In genomic region chr12:113100448-113101076, GRCm38 (mm10) we compare ENCODE assay signal across 9 mouse cellular contexts. TPM values are rescaled to one million over a fixed set of nuclear protein-coding genes. Genes with fewer than 3 reads are reported as not detected.
DNase-seq lines count a peak whose midpoint lies in the region; ATAC-seq and TF ChIP-seq lines count a peak whose summit lies in the region.
"Had no signal": no experiment of that assay in that cellular context is flagged by ENCODE, and none has a peak within 500 bp of the region (broad histone marks: within the 10 kb centered on the region; RNA-seq: fewer than 3 reads in every experiment).

No protein-coding gene starts in this region.

- H3K4me3 ChIP-seq in liver, embryonic 11.5 days (ENCODE audit: low read depth, low read length) = no peak overlapping the region
- no peak overlapping the region for H3K4me3 ChIP-seq in liver, postnatal 0 days (ENCODE audit: low read depth, low read length)
- H3K4me3 ChIP-seq in forebrain, postnatal 0 days (ENCODE audit: low read depth, low read length) = no peak overlapping the region
- H3K4me3 ChIP-seq in intestine, embryonic 16.5 days (ENCODE audit: low read length) = no peak overlapping the region
- H3K4me3 ChIP-seq in stomach, embryonic 16.5 days (replicated peaks; ENCODE audit: low read length) = no peak overlapping the region

- H3K9me3 ChIP-seq in liver, embryonic 11.5 days (ENCODE audit: control insufficient read depth, low read length) = no peaks in the 10 kb centered on the region
- no peaks in the 10 kb centered on the region for H3K9me3 ChIP-seq in liver, postnatal 0 days (ENCODE audit: low read length)
- H3K9me3 ChIP-seq in forebrain, postnatal 0 days (ENCODE audit: low read length) = no peaks in the 10 kb centered on the region
- no peaks in the 10 kb centered on the region for H3K9me3 ChIP-seq in intestine, embryonic 16.5 days (ENCODE audit: control insufficient read depth, low read length)
- H3K9me3 ChIP-seq in stomach, embryonic 16.5 days (replicated peaks; ENCODE audit: control insufficient read depth, low read length) = no peaks in the 10 kb centered on the region

- TF ChIP-seq EP300 in liver, postnatal 0 days (IDR thresholded peaks at IDR 0.05; ENCODE audit: low read depth) = no peak

- 78% methylated on average over 5 of the region's 5 CpGs for WGBS in liver, embryonic 11.5 days
- 67% methylated on average over 5 of the region's 5 CpGs for WGBS in liver, postnatal 0 days (ENCODE audit: insufficient replicate concordance)
- whole genome bisulfite sequencing in forebrain, postnatal 0 days = 78% methylated on average over 5 of the region's 5 CpGs
- WGBS in intestine, embryonic 16.5 days = 69% methylated on average over 5 of the region's 5 CpGs
- 67% methylated on average over 5 of the region's 5 CpGs for WGBS in stomach, embryonic 16.5 days

- H3K4me1 ChIP-seq in liver, embryonic 11.5 days (replicated peaks; ENCODE audit: control insufficient read depth, insufficient read depth, low read length) = peaks cover 44% of the 10 kb centered on the region
- peaks cover 41% of the 10 kb centered on the region for H3K4me1 ChIP-seq in liver, postnatal 0 days (ENCODE audit: insufficient read depth)
- H3K4me1 ChIP-seq in forebrain, postnatal 0 days (ENCODE audit: insufficient read depth) = peaks cover 17% of the 10 kb centered on the region
- peaks cover 38% of the 10 kb centered on the region for H3K4me1 ChIP-seq in intestine, embryonic 16.5 days (ENCODE audit: control insufficient read depth, insufficient read depth, low read length)
- peaks cover 38% of the 10 kb centered on the region for H3K4me1 ChIP-seq in stomach, embryonic 16.5 days (ENCODE audit: control insufficient read depth, insufficient read depth, low read length)

- no peak overlapping the region; the same call in 1 of the 2 replicates for H3K9ac ChIP-seq in liver, embryonic 11.5 days (ENCODE audit: low read depth, low read length)
- no peak overlapping the region for H3K9ac ChIP-seq in liver, postnatal 0 days (replicated peaks)
- H3K9ac ChIP-seq in forebrain, postnatal 0 days = 0 out of 2 replicates have a peak overlapping the region, but pooled peaks have one; percentile 10
- H3K9ac ChIP-seq in intestine, embryonic 16.5 days (ENCODE audit: low read depth, low read length) = 0 out of 2 replicates have a peak overlapping the region, but pooled peaks have one; percentile 99
- peak overlapping the region; percentile 100; the same call in 1 of the 2 replicates for H3K9ac ChIP-seq in stomach, embryonic 16.5 days (ENCODE audit: low read length)

- no peak for ATAC-seq in liver, embryonic 11.5 days (replicated peaks; ENCODE audit: low FRiP score)
- ATAC-seq in liver, postnatal 0 days = no peak
- ATAC-seq in forebrain, postnatal 0 days = no peak
- no peak for ATAC-seq in intestine, embryonic 16.5 days
- ATAC-seq in stomach, embryonic 16.5 days (ENCODE audit: insufficient read depth, low FRiP score) = no peak
- ATAC-seq in inflammation-experienced regulatory T-cells, adult 6 months = no peak

- DNase-seq in liver, embryonic 11.5 days (ENCODE audit: low spot score) = no peak
- DNase-seq in liver, postnatal 0 days = no peak
- peak; percentile 70 for DNase-seq in adrenal gland, postnatal 25 days
- DNase-seq in forebrain, postnatal 0 days = no peak
- DNase-seq in urinary bladder, adult 18-20 months (ENCODE audit: low spot score in 2 of 2) = no peak

- no peak for TF ChIP-seq CTCF in liver, postnatal 0 days (IDR thresholded peaks at IDR 0.05; ENCODE audit: low read depth)
- no peak for TF ChIP-seq CTCF in forebrain, postnatal 0 days (IDR thresholded peaks at IDR 0.05; ENCODE audit: low read depth)

- H3K27ac ChIP-seq in liver, embryonic 11.5 days (ENCODE audit: low read depth, low read length) = peak overlapping the region; percentile 19; the same call in 1 of the 2 replicates
- H3K27ac ChIP-seq in liver, postnatal 0 days (ENCODE audit: low read depth) = no peak overlapping the region
- no peak overlapping the region for H3K27ac ChIP-seq in forebrain, postnatal 0 days (ENCODE audit: low read depth, low read length)
- H3K27ac ChIP-seq in intestine, embryonic 16.5 days (ENCODE audit: low read length) = no peak overlapping the region
- no peak overlapping the region for H3K27ac ChIP-seq in stomach, embryonic 16.5 days (ENCODE audit: low read length)
- H3K27ac ChIP-seq: kidney, postnatal 0 days had no signal

- no peaks in the 10 kb centered on the region for H3K27me3 ChIP-seq in liver, embryonic 11.5 days (replicated peaks; ENCODE audit: control insufficient read depth, insufficient read depth, low read length)
- H3K27me3 ChIP-seq in liver, postnatal 0 days (ENCODE audit: insufficient read depth, low read length) = no peaks in the 10 kb centered on the region
- no peaks in the 10 kb centered on the region for H3K27me3 ChIP-seq in forebrain, postnatal 0 days (ENCODE audit: insufficient read depth, low read length)
- H3K27me3 ChIP-seq in intestine, embryonic 16.5 days (replicated peaks; ENCODE audit: control insufficient read depth, insufficient read depth, low read length) = no peaks in the 10 kb centered on the region
- no peaks in the 10 kb centered on the region for H3K27me3 ChIP-seq in stomach, embryonic 16.5 days (ENCODE audit: control insufficient read depth, insufficient read depth, low read length)

- H3K4me2 ChIP-seq in liver, embryonic 11.5 days = peak overlapping the region; percentile 91
- no peak overlapping the region for H3K4me2 ChIP-seq in liver, postnatal 0 days (ENCODE audit: low read depth, low read length)
- H3K4me2 ChIP-seq in forebrain, postnatal 0 days (ENCODE audit: low read depth) = no peak overlapping the region
- H3K4me2 ChIP-seq in intestine, embryonic 16.5 days (ENCODE audit: low read depth, low read length) = no peak overlapping the region
- no peak overlapping the region for H3K4me2 ChIP-seq in stomach, embryonic 16.5 days (ENCODE audit: low read depth, low read length)

- H3K36me3 ChIP-seq in liver, embryonic 11.5 days (ENCODE audit: control insufficient read depth, insufficient read depth, low read length) = peaks cover 13% of the 10 kb centered on the region
- no peaks in the 10 kb centered on the region; the same call in none of the 2 replicates for H3K36me3 ChIP-seq in liver, postnatal 0 days (replicated peaks; ENCODE audit: insufficient read depth, low read length)
- H3K36me3 ChIP-seq in forebrain, postnatal 0 days (ENCODE audit: insufficient read depth) = no peaks in the 10 kb centered on the region
- no peaks in the 10 kb centered on the region for H3K36me3 ChIP-seq in intestine, embryonic 16.5 days (ENCODE audit: control insufficient read depth, insufficient read depth, low read length)
- no peaks in the 10 kb centered on the region for H3K36me3 ChIP-seq in stomach, embryonic 16.5 days (ENCODE audit: control insufficient read depth, insufficient read depth, low read length)

RNA-seq across cellular contexts. Expression of gene Mta1, which starts 2.5 kb away (rescaled TPM):
- polyA plus RNA-seq in liver, embryonic 11.5 days (2014; fragmentation: Nextera tagmentation; extraction: Ambion mirVana) = 17.7 and 19.2 TPM in 2 replicates
- 3.6 and 3.9 TPM in 2 replicates for polyA plus RNA-seq in liver, postnatal 0 days (2015; fragmentation: Nextera tagmentation; extraction: Ambion mirVana)
- 104 and 109 TPM in 2 replicates for total RNA-seq in adrenal gland, postnatal 25 days (2021)
- 49.2 and 59.3 TPM in 2 replicates for total RNA-seq in forebrain, postnatal 0 days (2014; rRNA removed)
- 13.6 and 13.8 TPM in 2 replicates for polyA plus RNA-seq in forebrain, postnatal 0 days (2015; fragmentation: Nextera tagmentation; extraction: Ambion mirVana)
- polyA plus RNA-seq in intestine, embryonic 16.5 days (2015; fragmentation: Nextera tagmentation; extraction: Ambion mirVana) = 8.0 TPM in 2 replicates
- 8.9 and 10.8 TPM in 2 replicates for polyA plus RNA-seq in stomach, embryonic 16.5 days (2015; fragmentation: Nextera tagmentation; extraction: Ambion mirVana)
- polyA plus RNA-seq in inflammation-experienced regulatory T-cells, adult 6 months (2017; shearing (Covaris generic)) = 10 to 100 TPM; 12.1 to 15.0 (median 13.8) TPM

RNA-seq across cellular contexts. Expression of gene Tex22, which starts 26.3 kb away (rescaled TPM):
- polyA plus RNA-seq in liver, embryonic 11.5 days (2014; fragmentation: Nextera tagmentation; extraction: Ambion mirVana) = not detected in 2 replicates
- not detected in 2 replicates for polyA plus RNA-seq in liver, postnatal 0 days (2015; fragmentation: Nextera tagmentation; extraction: Ambion mirVana)
- 0.67 TPM in 1 of 2 replicates, not detected in the other for total RNA-seq in adrenal gland, postnatal 25 days (2021)
- 0.54 and 1.7 TPM in 2 replicates for total RNA-seq in forebrain, postnatal 0 days (2014; rRNA removed)
- not detected in 2 replicates for polyA plus RNA-seq in forebrain, postnatal 0 days (2015; fragmentation: Nextera tagmentation; extraction: Ambion mirVana)
- not detected in 2 replicates for polyA plus RNA-seq in intestine, embryonic 16.5 days (2015; fragmentation: Nextera tagmentation; extraction: Ambion mirVana)
- not detected in 2 replicates for polyA plus RNA-seq in stomach, embryonic 16.5 days (2015; fragmentation: Nextera tagmentation; extraction: Ambion mirVana)
- polyA plus RNA-seq in inflammation-experienced regulatory T-cells, adult 6 months (2017; shearing (Covaris generic)) = under 1 TPM in 1 of 3 experiments, not detected in 2; 0.30 TPM
- polyA plus RNA-seq: kidney, postnatal 0 days had no signal

RNA-seq across cellular contexts. Expression of gene Crip2, which starts 39.5 kb away (rescaled TPM):
- 80.6 and 86.9 TPM in 2 replicates for polyA plus RNA-seq in liver, embryonic 11.5 days (2014; fragmentation: Nextera tagmentation; extraction: Ambion mirVana)
- polyA plus RNA-seq in liver, postnatal 0 days (2015; fragmentation: Nextera tagmentation; extraction: Ambion mirVana) = 65.1 and 67.4 TPM in 2 replicates
- total RNA-seq in adrenal gland, postnatal 25 days (2021) = 65.9 and 69.0 TPM in 2 replicates
- total RNA-seq in forebrain, postnatal 0 days (2014; rRNA removed) = 191 and 198 TPM in 2 replicates
- polyA plus RNA-seq in forebrain, postnatal 0 days (2015; fragmentation: Nextera tagmentation; extraction: Ambion mirVana) = 533 and 584 TPM in 2 replicates
- polyA plus RNA-seq in intestine, embryonic 16.5 days (2015; fragmentation: Nextera tagmentation; extraction: Ambion mirVana) = 124 and 130 TPM in 2 replicates
- 140 and 142 TPM in 2 replicates for polyA plus RNA-seq in stomach, embryonic 16.5 days (2015; fragmentation: Nextera tagmentation; extraction: Ambion mirVana)
- 10 to 100 TPM in 1 of 3 experiments, 1 to 10 TPM in 2; 4.9 to 10.4 (median 6.0) TPM for polyA plus RNA-seq in inflammation-experienced regulatory T-cells, adult 6 months (2017; shearing (Covaris generic))

RNA-seq across cellular contexts. Expression of gene Crip1, which starts 45.6 kb away (rescaled TPM):
- polyA plus RNA-seq in liver, embryonic 11.5 days (2014; fragmentation: Nextera tagmentation; extraction: Ambion mirVana) = 148 and 150 TPM in 2 replicates
- 174 and 181 TPM in 2 replicates for polyA plus RNA-seq in liver, postnatal 0 days (2015; fragmentation: Nextera tagmentation; extraction: Ambion mirVana)
- 28.9 and 30.2 TPM in 2 replicates for total RNA-seq in adrenal gland, postnatal 25 days (2021)
- 8.3 and 16.1 TPM in 2 replicates for total RNA-seq in forebrain, postnatal 0 days (2014; rRNA removed)
- polyA plus RNA-seq in forebrain, postnatal 0 days (2015; fragmentation: Nextera tagmentation; extraction: Ambion mirVana) = 28.9 and 47.1 TPM in 2 replicates
- polyA plus RNA-seq in intestine, embryonic 16.5 days (2015; fragmentation: Nextera tagmentation; extraction: Ambion mirVana) = 489 and 523 TPM in 2 replicates
- polyA plus RNA-seq in stomach, embryonic 16.5 days (2015; fragmentation: Nextera tagmentation; extraction: Ambion mirVana) = 350 and 360 TPM in 2 replicates
- 1,000 to 10,000 TPM in 1 of 3 experiments, 100 to 1,000 TPM in 2; 839 to 2,286 (median 900) TPM for polyA plus RNA-seq in inflammation-experienced regulatory T-cells, adult 6 months (2017; shearing (Covaris generic))

RNA-seq across cellular contexts. Expression of gene Tedc1, which starts 55.7 kb away (rescaled TPM):
- 23.5 and 24.2 TPM in 2 replicates for polyA plus RNA-seq in liver, embryonic 11.5 days (2014; fragmentation: Nextera tagmentation; extraction: Ambion mirVana)
- polyA plus RNA-seq in liver, postnatal 0 days (2015; fragmentation: Nextera tagmentation; extraction: Ambion mirVana) = 3.9 and 4.6 TPM in 2 replicates
- 1.4 and 2.5 TPM in 2 replicates for total RNA-seq in adrenal gland, postnatal 25 days (2021)
- 7.8 and 8.6 TPM in 2 replicates for total RNA-seq in forebrain, postnatal 0 days (2014; rRNA removed)
- 7.6 and 10.0 TPM in 2 replicates for polyA plus RNA-seq in forebrain, postnatal 0 days (2015; fragmentation: Nextera tagmentation; extraction: Ambion mirVana)
- polyA plus RNA-seq in intestine, embryonic 16.5 days (2015; fragmentation: Nextera tagmentation; extraction: Ambion mirVana) = 21.4 and 22.7 TPM in 2 replicates
- polyA plus RNA-seq in stomach, embryonic 16.5 days (2015; fragmentation: Nextera tagmentation; extraction: Ambion mirVana) = 24.0 and 24.3 TPM in 2 replicates
- polyA plus RNA-seq in inflammation-experienced regulatory T-cells, adult 6 months (2017; shearing (Covaris generic)) = 10 to 100 TPM in 1 of 3 experiments, 1 to 10 TPM in 1, under 1 TPM in 1; 0.90 to 12.3 (median 3.1) TPM

Comparison
In these comparisons a context has a peak if more than half of its experiments do, and no peak if none do; other contexts are left out.
1. H3K9ac ChIP-seq: peak in forebrain, postnatal 0 days (single experiment), intestine, embryonic 16.5 days (single experiment) and stomach, embryonic 16.5 days (single experiment); none in liver, embryonic 11.5 days (single experiment) and liver, postnatal 0 days (single experiment).